Mouse (Mus musculus): Measurements from ENCODE around the gene Prr12. TPM values are rescaled to one million over a fixed set of nuclear protein-coding genes. Genes with fewer than 3 reads are reported as not detected.

Gene Prr12
- polyA plus RNA-seq, 1 experiment from 2014 or later: 3.4 TPM

DNA sequence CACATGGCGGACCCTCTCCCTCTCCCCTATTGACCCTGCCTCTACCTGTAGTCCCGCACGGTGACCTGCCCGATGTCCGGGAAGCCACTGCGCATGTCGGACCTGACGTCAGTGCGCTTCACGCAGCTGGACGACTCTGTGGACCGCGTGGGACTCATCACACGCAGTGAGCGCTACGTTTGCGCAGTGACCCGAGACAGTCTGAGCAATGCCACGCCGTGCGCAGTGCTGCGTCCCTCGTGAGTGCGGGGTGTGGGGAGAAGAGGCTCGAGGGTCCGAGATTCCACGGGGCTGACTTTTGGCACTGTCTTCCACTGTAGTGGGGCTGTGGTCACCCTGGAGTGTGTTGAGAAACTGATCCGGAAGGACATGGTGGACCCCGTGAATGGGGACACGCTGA, 23.8 kb upstream of the Prr12 start:
- no peaks in the 10 kb centered on the region for H3K27me3 ChIP-seq (ENCODE audit: control insufficient read depth, insufficient read depth, low read length)
- H3K9me3 ChIP-seq (ENCODE audit: control insufficient read depth, low read length): no peaks in the 10 kb centered on the region
- no peak overlapping the region for H3K27ac ChIP-seq (replicated peaks)
- DNase-seq (ENCODE audit: low spot score) (no peak), ATAC-seq (ENCODE audit: low FRiP score, low TSS enrichment) (no peak)
- no peak overlapping the region for H3K4me2 ChIP-seq (replicated peaks; ENCODE audit: low read depth)
- no peak overlapping the region for H3K4me3 ChIP-seq (ENCODE audit: low read depth, low read length)
- H3K4me1 ChIP-seq (replicated peaks; ENCODE audit: control insufficient read depth, insufficient read depth): no peaks in the 10 kb centered on the region
- no peak overlapping the region for H3K9ac ChIP-seq (ENCODE audit: low read length)
- H3K36me3 ChIP-seq (ENCODE audit: control insufficient read depth, insufficient read depth, low read length): peaks cover 9% of the 10 kb centered on the region; the same call in 1 of the 2 replicates
- no peak for TF ChIP-seq EP300 (optimal IDR thresholded peaks at IDR 0.05)
- no peak for TF ChIP-seq CTCF (IDR thresholded peaks at IDR 0.05; ENCODE audit: low read depth)
- WGBS: 90% methylated on average over 30 of the region's 30 CpGs

DNA sequence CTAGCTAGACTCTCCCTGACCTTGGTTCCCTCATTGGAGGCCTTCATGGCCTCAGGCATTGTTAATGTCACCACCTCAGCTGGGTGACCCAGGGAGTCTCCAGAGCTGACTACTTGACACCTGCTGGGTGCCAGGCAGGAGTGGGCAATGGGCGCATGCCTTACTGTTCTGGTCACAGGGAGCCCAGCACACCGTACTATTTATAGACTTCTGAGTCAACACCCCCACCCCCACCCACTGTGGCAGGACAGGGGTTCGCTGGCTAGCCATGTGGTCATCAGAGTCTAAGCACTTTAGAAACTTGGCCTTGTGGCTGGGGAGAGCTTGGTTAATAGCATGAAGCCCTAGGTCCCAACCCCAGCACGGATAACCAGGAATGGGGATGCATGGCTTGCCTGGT, 22.7 kb upstream of the Prr12 start:
- Histone ChIP-seq H3K9ac (ENCODE audit: low read length) (no peak overlapping the region), H3K27ac (replicated peaks) (no peak overlapping the region), H3K9me3 (ENCODE audit: control insufficient read depth, low read length) (no peaks in the 10 kb centered on the region), H3K4me2 (replicated peaks; ENCODE audit: low read depth) (no peak overlapping the region), H3K36me3 (ENCODE audit: control insufficient read depth, insufficient read depth, low read length) (peaks cover 9% of the 10 kb centered on the region; the same call in 1 of the 2 replicates), H3K4me3 (ENCODE audit: low read depth, low read length) (no peak overlapping the region), H3K27me3 (ENCODE audit: control insufficient read depth, insufficient read depth, low read length) (no peaks in the 10 kb centered on the region), H3K4me1 (replicated peaks; ENCODE audit: control insufficient read depth, insufficient read depth) (no peaks in the 10 kb centered on the region)
- DNase-seq (ENCODE audit: low spot score): no peak
- 70% methylated on average over 4 of the region's 4 CpGs for WGBS
- no peak for TF ChIP-seq EP300 (optimal IDR thresholded peaks at IDR 0.05)
- no peak for TF ChIP-seq CTCF (IDR thresholded peaks at IDR 0.05; ENCODE audit: low read depth)
- peak; percentile 16; the same call in 1 of the 2 replicates for ATAC-seq (ENCODE audit: low FRiP score, low TSS enrichment)

DNA sequence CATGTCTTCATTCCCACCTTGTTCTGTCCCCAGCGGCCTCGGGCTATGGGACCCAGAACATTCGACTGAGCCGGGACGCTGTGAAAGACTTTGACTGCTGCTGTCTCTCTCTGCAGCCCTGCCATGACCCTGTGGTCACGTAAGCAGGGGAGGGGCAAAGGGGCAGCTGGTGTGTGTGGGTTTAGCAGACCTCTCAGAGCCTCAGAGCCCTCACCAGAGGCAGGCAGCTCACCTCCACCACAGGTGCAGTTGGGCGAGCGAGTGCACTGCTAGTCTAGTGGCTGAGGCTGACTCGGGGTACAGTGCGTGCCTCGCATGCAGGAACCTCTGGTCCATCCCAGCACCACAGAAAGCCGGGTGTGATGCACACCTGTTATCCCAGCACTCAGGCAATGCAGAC, 21.3 kb upstream of the Prr12 start:
- no peak for DNase-seq (ENCODE audit: low spot score)
- Histone ChIP-seq H3K9ac (ENCODE audit: low read length) (no peak overlapping the region), H3K9me3 (ENCODE audit: control insufficient read depth, low read length) (no peaks in the 10 kb centered on the region), H3K4me3 (ENCODE audit: low read depth, low read length) (no peak overlapping the region), H3K27ac (replicated peaks) (no peak overlapping the region), H3K4me2 (replicated peaks; ENCODE audit: low read depth) (no peak overlapping the region), H3K36me3 (ENCODE audit: control insufficient read depth, insufficient read depth, low read length) (peaks cover 9% of the 10 kb centered on the region; the same call in 1 of the 2 replicates), H3K27me3 (ENCODE audit: control insufficient read depth, insufficient read depth, low read length) (no peaks in the 10 kb centered on the region), H3K4me1 (replicated peaks; ENCODE audit: control insufficient read depth, insufficient read depth) (no peaks in the 10 kb centered on the region)
- WGBS: 92% methylated on average over 12 of the region's 12 CpGs
- ATAC-seq (ENCODE audit: low FRiP score, low TSS enrichment): no peak
- TF ChIP-seq EP300 (optimal IDR thresholded peaks at IDR 0.05) (no peak), CTCF (IDR thresholded peaks at IDR 0.05; ENCODE audit: low read depth) (no peak)

DNA sequence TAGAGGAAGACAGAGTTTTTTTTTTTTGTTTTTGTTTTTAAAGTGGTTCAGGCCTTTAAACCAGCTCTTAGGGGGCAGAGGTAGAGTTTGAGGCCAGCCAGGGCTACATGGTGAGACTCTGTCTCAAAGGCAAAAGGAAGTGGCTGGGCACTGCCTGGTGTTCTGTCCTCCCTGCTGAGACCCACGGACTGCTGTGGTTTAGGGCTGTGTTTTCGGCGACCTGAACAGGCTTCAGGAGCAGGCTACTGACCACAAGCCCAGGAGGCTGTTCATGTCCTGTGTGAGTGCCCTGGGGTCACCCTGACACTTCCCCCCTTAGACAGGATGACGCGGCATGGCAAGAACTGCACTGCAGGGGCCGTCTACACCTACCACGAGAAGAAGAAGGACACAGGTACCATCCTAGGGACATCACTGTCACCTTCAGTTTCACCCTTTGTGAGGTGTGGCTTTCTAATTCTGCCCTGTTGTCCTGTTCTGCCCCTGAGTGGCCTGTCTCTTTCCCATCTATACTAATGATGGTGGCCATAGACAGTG, 20.6 kb upstream of the Prr12 start:
- ATAC-seq (ENCODE audit: low FRiP score, low TSS enrichment): no peak
- Histone ChIP-seq H3K27me3 (ENCODE audit: control insufficient read depth, insufficient read depth, low read length) (no peaks in the 10 kb centered on the region), H3K4me1 (replicated peaks; ENCODE audit: control insufficient read depth, insufficient read depth) (no peaks in the 10 kb centered on the region), H3K9ac (ENCODE audit: low read length) (no peak overlapping the region), H3K4me3 (ENCODE audit: low read depth, low read length) (no peak overlapping the region), H3K9me3 (ENCODE audit: control insufficient read depth, low read length) (no peaks in the 10 kb centered on the region), H3K27ac (replicated peaks) (no peak overlapping the region), H3K36me3 (ENCODE audit: control insufficient read depth, insufficient read depth, low read length) (peaks cover 9% of the 10 kb centered on the region; the same call in 1 of the 2 replicates), H3K4me2 (replicated peaks; ENCODE audit: low read depth) (no peak overlapping the region)
- no peak for DNase-seq (ENCODE audit: low spot score)
- WGBS: 85% methylated on average over 7 of the region's 7 CpGs
- TF ChIP-seq EP300 (optimal IDR thresholded peaks at IDR 0.05): no peak
- TF ChIP-seq CTCF (IDR thresholded peaks at IDR 0.05; ENCODE audit: low read depth): no peak

DNA sequence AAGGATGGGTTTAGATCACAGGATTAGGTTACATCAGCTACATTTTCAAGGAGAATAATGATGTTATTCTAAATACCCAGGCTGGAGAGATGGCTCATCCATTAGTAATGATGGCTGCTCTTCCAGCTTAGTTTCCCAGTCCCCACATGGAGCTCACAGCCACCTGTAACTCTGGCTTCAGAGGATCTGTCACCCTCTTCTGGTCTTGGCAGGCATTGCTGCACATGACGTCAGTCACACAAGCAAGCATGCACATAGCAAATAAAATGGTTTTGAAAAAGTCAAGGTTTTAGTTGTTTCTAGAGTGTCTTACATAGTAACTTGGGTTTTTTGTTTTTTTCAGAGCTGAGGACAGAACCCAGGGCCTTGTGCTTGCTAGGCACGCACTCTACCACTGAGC, 19.5 kb upstream of the Prr12 start:
- H3K9ac ChIP-seq (ENCODE audit: low read length): no peak overlapping the region
- H3K4me3 ChIP-seq (ENCODE audit: low read depth, low read length): no peak overlapping the region
- H3K27ac ChIP-seq (replicated peaks): no peak overlapping the region
- WGBS: 72% methylated on average over 2 of the region's 2 CpGs
- TF ChIP-seq CTCF (IDR thresholded peaks at IDR 0.05; ENCODE audit: low read depth) (peak; percentile 64), EP300 (optimal IDR thresholded peaks at IDR 0.05) (no peak)
- no peaks in the 10 kb centered on the region for H3K9me3 ChIP-seq (ENCODE audit: control insufficient read depth, low read length)
- no peaks in the 10 kb centered on the region for H3K27me3 ChIP-seq (ENCODE audit: control insufficient read depth, insufficient read depth, low read length)
- no peak for DNase-seq (ENCODE audit: low spot score)
- ATAC-seq (ENCODE audit: low FRiP score, low TSS enrichment): no peak
- H3K4me1 ChIP-seq (replicated peaks; ENCODE audit: control insufficient read depth, insufficient read depth): no peaks in the 10 kb centered on the region
- no peak overlapping the region for H3K4me2 ChIP-seq (replicated peaks; ENCODE audit: low read depth)
- peaks cover 4% of the 10 kb centered on the region; the same call in 1 of the 2 replicates for H3K36me3 ChIP-seq (ENCODE audit: control insufficient read depth, insufficient read depth, low read length)

DNA sequence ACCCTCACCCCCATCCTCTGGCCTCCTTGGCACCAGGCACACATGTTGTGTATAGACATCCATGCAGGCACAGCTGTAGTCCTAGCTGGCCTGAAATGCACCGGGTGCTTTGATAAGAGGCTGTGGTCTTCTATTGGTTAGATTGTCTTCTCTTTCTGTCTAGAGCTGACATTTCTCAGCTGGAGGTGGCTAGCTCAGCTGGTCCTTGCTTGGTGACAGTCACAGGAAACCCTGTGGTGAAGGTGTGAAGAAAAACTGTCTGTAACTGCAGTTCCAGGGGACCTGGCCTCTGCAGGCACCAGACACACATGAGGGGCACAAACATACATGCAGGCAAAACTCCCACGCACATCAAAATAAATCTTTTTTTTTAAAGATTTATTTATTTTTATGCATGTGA, 17.0 kb upstream of the Prr12 start:
- no peak overlapping the region for H3K4me2 ChIP-seq (replicated peaks; ENCODE audit: low read depth)
- no peaks in the 10 kb centered on the region for H3K9me3 ChIP-seq (ENCODE audit: control insufficient read depth, low read length)
- no peak overlapping the region for H3K9ac ChIP-seq (ENCODE audit: low read length)
- TF ChIP-seq EP300 (optimal IDR thresholded peaks at IDR 0.05): no peak
- TF ChIP-seq CTCF (IDR thresholded peaks at IDR 0.05; ENCODE audit: low read depth): no peak
- H3K27ac ChIP-seq (replicated peaks): no peak overlapping the region
- no peaks in the 10 kb centered on the region for H3K27me3 ChIP-seq (ENCODE audit: control insufficient read depth, insufficient read depth, low read length)
- H3K36me3 ChIP-seq (ENCODE audit: control insufficient read depth, insufficient read depth, low read length): peaks cover 1% of the 10 kb centered on the region; the same call in 1 of the 2 replicates
- DNase-seq (ENCODE audit: low spot score) (no peak), ATAC-seq (ENCODE audit: low FRiP score, low TSS enrichment) (no peak)
- WGBS: 83% methylated on average over 2 of the region's 2 CpGs
- no peak overlapping the region for H3K4me3 ChIP-seq (ENCODE audit: low read depth, low read length)
- no peaks in the 10 kb centered on the region for H3K4me1 ChIP-seq (replicated peaks; ENCODE audit: control insufficient read depth, insufficient read depth)

Measured in stomach, postnatal 0 days (tissue).